Mouse (Mus musculus) gastrocnemius, postnatal 25 days (tissue): ENCODE measurements around the gene Olfml2a. TPM values are rescaled to one million over a fixed set of nuclear protein-coding genes. Genes with fewer than 3 reads are reported as not detected.

Experiments used
- DNase-seq: peaks from one replicate; pipeline ENCODE4 v3.0.0; 2022
- total RNA-seq, 2 experiments: library from RNA; stranded (reverse); gene quantifications; 1 replicate in 1 of 2; 2 replicates in 1 of 2; pipeline ENCODE4 v1.2.3; 2021

The Olfml2a gene
- total RNA-seq, 2 experiments from 2014 or later: 6.3 to 7.5 TPM

- DNase-seq: no peak
These were observed 80.2 kb downstream of the Olfml2a start for GRCm38 (mm10) chr2:39011971-39012370.

- no peak for DNase-seq
These were observed 81.0 kb downstream of the Olfml2a start for GRCm38 (mm10) chr2:39012768-39013279.

Other genes with a start within 250 kb of the Olfml2a start
- gene Nr5a1, start 217.4 kb upstream of the Olfml2a start, total RNA-seq: not detected
- 1 to 10 TPM; 3.0 to 3.7 TPM for gene Nr6a1, start 4.3 kb upstream of the Olfml2a start, total RNA-seq
- gene Wdr38, start 65.5 kb downstream of the Olfml2a start, total RNA-seq: under 1 TPM; 0.13 to 0.20 TPM
- gene Arpc5l, start 73.4 kb downstream of the Olfml2a start, total RNA-seq: 10 to 100 TPM; 91.4 to 91.7 TPM
- gene Rpl35, start 73.6 kb downstream of the Olfml2a start, total RNA-seq: 100 to 1,000 TPM; 239 to 257 TPM
- 10 to 100 TPM in 1 of 2 experiments, 1 to 10 TPM in 1; 9.1 to 11.0 TPM for gene Golga1, start 133.6 kb downstream of the Olfml2a start, total RNA-seq